Mouse (Mus musculus): Measurements from ENCODE around the gene Mucl3.
A peak's percentile ranks its signal among the peaks of the same experiment; 100 is the strongest.

Mucl3 gene

DNA sequence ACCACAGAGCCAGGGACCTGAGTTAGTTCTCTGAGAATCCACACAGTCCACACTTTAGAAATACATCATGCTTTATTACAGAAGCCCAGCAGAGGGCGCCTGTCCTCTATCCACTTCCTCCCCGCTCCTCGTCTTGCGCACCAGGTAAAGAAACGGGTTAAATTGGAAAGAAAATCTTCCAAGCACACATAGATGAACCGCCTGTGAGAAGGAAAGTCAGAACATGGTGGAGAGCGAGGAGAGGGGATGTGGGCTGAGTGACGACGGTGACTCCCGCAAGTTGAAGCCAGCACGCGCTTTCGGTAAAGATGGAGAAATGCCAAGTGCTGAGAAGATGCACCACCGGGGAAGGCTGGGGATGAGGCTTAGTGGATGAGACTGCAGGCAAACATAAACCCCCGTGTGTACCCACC is 7.8 kb downstream of the Mucl3 start:
- DNase-seq (ENCODE audit: low spot score): peak; percentile 75

DNA sequence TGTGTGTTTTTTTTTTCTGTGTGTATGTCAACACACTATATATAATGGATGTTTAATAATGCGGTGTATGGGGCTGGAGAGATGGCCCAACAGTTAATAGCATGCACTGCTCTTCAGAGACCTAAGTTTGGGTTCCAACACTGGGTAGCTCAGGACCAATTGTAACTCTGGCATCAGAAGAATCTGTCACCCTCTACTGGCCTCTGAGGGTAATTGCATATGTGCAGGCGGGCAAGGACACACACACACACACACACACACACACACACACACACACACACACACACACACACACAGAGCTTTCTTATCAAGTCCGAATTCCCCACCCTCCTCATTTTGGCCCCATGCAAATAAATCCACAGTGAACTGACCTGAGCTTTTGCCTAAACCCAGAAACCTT is 8.3 kb downstream of the Mucl3 start:
- no peak for DNase-seq (ENCODE audit: low spot score)

DNA sequence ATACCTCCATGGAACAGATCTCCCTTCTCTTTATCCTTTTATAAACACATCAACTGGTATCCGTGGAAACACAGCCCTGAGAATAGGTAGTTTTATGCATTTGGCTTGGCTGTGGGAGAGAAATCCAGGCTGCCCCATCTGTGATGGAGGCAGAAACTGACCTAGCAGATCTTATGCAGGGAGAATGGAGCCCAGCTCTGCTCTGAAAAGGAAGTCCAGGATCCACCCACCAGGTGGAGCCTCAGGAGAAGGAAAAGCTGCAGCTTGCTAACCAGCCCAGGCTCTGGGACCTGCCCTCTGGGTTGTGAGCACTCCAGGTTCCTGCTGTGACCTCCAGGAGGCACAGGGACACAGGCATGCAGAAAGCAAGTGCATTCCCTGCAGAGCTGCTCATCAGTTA is 9.5 kb downstream of the Mucl3 start:
- DNase-seq (ENCODE audit: low spot score): peak; percentile 70

DNA sequence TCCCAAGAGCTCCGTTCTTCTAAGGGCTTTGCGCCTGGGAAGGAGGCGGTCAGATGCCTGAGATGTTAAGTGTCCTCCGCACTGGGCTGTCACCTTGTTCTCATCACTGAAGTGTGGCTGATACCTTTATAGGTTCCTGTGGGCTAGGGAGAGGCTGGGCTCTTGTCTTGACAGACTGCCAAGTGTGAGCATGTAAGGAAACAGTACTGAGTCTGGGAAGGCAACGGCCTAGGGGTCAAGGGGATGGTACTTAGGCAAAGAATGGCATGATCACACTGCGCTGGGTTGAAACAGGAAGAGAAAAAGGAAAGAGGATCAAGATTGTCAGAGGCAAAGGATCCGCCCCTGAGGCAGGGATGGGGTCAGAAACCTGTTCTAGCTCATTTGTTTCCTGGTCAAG is 17.0 kb downstream of the Mucl3 start, which contains the start of gene Gm9573:
Gm9573 (minus strand) TSS at position 101 of the 400 bp plus-strand sequence.
- DNase-seq (ENCODE audit: low spot score): no peak

DNA sequence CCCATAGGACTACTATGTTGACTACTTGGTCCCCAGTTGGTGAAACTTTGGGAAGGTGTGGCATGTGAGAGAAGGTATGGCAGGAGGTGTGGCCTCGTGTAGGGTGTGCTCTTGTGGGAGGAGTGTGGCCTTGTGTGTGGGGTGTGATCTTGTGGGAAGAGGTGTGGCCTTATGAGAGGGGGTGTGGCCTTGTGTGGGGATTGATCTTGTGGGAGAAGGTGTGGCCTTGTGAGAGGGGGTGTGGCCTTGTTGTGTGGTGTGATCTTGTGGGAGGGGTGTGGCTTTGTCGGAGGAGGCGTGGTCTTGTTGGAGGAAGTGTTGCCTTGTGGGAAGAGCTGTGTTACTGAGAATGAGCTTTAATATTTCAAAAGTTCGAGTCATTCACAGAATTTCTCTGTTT is 26.4 kb downstream of the Mucl3 start:
- DNase-seq (ENCODE audit: low spot score): no peak

DNA sequence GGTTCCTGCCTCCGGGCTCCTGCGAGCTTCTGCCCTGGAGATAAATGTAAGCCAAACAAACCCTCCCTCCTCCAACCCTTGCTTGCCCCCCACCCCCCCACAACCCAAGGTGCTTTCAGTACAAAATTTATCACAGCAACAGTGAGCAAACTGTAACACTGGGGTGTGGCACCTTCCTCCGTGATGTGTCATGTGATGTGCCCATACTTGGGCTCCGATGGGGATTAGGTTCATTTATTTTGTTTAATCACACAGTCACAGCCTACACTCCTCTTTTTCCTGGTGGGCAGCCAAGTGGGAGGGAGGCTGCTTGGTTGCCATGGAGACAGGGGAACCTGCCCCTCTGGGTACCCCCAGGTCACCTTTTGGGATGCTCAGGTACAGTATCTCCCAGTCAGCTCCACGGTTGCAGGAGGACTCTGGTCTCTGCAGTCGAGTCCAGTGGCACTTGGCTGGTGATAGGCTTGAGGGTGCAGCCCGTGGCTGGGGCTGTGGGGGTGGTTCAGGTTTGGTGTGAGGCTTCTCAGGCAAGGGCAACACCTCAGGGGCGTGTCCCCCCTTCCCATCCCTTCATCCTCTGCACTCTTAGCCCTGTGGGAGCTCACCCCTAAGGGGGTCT is 41.6 kb downstream of the Mucl3 start:
- DNase-seq (ENCODE audit: low spot score): no peak

DNA sequence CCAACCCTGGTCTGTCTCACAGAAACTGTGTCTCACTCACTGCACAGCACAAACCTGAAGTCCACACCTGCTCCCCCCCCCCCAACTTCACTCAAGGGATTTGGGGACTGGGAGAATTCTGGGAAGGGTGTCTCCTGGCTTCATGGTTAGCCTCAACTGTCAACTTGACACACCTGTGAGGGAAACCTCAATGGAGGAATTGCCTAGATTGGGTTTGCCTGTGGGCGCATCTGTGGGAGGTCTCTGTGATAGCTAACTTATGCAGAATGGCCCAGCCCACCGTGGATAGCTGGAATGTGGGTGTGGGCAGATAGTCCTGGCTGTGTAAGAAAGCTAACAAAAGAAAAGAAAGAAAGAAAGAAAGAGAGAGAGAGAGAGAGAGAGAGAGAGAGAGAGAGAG is 42.2 kb downstream of the Mucl3 start, which contains the start of gene Sfta2:
Sfta2 (plus strand) TSS at position 301 of the 400 bp plus-strand sequence.
- no peak for DNase-seq (ENCODE audit: low spot score)

DNA sequence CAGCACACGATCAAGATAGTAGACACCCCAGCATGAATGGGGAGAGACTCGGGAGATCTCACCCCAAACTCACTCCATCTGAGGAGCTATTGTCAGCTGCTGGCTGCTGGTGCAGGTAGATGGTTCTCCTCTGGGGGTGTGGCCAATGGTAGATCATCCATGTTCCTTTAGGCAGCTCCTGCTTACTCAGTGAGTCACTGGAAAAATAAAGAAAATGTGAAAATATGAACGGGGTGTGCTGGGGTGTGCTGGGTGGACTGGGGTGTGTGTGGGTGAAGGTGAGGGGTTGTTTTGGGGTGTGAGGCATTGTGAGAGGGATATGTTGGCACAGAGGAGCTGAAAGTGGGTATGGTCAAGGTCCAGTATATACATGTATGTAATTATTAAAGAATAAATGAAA is 46.1 kb downstream of the Mucl3 start:
- DNase-seq (ENCODE audit: low spot score): no peak

DNA sequence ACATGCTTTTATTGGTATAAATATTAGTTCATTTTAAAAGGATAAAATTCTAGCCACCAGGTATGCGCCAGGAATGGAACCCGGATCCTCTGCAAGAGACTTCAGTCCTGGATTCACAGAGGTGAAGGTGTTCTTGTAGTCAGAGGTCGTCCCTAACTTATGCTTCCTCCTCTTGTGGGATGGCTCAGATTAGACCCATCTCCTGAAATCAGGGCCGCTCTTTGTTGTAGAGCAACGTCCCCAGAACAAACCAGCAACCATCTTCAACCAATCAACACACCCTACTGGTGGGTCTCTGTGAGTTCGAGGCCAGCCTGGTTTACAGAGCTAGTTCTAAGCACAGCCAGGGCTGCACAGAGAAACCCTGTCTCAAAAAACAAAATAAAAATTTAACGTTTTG is 49.0 kb downstream of the Mucl3 start:
- DNase-seq (ENCODE audit: low spot score): no peak

DNA sequence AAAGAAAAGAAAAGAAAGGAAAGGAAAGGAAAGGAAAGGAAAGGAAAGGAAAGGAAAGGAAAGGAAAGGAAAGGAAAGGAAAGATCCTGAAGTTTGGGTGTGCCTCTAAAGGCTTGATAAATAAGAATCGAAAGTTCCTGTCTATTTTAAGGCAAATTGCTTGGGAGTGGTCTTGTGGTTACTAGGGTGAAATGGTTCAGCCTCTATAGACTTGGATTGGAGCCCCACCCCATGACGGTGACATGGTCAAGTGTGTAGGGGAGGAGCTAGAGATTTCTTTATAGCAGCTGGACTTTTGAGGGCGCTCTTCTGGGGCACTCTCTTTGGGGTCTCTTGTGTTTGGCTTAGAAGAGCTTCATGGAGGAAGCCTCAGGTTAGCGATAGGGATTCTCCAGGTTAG is 49.7 kb downstream of the Mucl3 start:
- DNase-seq (ENCODE audit: low spot score): no peak

DNA sequence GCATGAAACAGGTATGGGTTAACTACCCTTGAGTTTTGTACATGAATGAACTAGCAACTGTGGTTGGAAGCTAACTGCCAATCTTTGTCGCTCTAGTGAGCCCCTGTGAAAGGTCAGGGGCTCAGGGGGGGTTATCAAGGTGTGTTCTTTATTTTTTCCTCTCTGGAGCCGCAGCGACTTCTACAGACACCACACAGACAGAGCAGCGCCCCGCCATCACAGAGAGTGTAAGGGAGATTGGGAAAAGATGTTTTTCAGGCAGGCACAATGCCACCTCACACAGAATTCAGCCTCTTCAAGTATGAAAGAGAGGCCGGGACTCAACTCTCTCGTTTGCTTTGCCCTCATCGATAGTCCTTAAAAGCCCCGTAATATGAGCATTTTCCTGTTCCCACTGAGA is 51.4 kb downstream of the Mucl3 start:
- no peak for DNase-seq (ENCODE audit: low spot score)

DNA sequence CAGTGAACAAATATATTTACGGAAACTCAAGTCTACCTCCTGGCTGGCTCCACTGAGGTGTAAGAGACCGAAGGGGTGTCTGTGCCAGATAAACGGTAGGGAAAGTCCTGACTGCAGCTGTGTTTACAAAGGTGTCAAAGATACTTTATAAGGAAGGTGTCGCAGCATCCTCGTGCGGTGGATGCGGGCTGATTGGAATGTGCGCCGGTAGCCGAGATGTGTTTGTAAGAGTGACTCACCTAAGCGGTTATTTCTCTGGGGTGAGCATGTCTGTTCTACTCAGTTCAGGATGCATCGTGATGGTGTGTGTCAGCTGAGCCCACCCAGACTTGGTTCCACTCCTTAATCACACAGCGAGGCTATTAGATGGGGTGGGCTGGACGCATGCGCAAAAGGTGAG is 51.8 kb downstream of the Mucl3 start:
- no peak for DNase-seq (ENCODE audit: low spot score)

DNA sequence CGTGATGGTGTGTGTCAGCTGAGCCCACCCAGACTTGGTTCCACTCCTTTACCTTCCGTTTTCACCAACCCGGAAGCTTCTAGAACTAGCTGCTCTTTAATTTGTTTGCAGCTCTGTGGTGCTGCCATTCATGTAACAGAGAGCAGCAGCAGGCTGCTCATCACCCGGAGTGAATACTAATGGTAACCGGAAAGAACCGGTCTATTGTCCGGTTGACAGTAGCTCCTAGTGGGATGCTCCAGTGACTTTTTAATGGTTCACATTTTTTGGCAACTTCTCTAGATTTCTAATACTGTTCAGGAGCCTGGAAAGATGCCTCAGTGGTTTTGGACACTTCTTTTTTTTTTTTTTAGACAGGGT is 52.3 kb downstream of the Mucl3 start:
- no peak for DNase-seq (ENCODE audit: low spot score)

DNA sequence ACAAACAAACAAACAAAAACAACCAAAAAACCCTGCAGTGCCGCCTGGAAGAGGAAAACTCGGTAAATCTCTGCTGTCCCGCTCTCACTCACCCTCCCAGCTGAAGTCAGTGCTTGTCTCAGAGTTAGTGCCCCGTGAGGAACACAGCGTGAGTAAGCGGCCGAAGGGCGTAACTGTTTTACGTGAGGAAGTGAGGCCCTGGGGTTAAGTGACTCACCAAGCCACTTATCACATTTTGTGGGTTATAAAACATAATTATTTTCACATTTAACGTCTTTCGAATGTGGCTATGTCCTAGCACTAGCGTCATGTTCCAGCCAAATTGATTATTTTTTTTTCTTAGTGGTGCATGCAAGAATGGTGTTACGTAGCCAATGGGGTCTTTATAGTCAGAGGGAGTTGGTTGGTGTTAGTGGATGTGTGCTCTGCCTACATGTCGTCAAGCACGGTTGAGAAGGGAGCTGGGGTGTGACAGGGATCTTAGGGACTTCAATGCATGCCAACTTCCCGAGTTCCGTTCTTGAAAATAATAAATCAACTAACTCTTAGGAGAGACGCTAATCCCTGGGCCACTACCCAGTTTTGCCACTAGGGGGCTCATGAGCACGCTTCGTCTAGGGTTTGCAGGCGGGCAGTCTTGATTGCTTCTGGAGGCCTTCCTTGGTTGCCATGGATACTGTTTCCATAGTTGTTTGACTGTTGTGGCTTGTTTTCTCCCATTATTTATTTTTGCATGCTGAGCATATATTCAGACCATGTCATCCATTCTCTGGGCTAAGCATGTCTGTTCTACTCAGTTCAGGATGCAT is 52.9 kb downstream of the Mucl3 start:
- peak; percentile 74 for DNase-seq (ENCODE audit: low spot score)

DNA sequence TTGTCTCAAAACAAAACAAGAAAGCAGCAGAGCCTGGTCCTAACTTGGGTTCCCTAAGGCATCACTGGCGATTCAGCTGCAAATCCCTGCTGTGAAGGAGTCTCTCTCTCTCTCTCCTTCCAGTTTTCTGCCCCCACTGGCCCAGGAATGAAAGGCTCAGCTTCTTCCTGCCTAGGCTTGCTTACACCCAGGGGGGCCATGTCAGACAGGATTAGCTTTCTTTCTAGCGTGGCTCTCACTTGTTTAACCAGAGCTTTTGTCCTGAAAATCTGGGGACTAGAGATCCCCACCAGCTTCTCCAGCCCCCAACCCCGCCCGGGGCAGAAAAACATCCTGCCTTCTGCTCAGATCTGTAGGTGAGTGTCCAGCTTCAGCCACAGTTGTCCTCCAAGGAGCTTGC is 55.1 kb downstream of the Mucl3 start:
- DNase-seq (ENCODE audit: low spot score): no peak

DNA sequence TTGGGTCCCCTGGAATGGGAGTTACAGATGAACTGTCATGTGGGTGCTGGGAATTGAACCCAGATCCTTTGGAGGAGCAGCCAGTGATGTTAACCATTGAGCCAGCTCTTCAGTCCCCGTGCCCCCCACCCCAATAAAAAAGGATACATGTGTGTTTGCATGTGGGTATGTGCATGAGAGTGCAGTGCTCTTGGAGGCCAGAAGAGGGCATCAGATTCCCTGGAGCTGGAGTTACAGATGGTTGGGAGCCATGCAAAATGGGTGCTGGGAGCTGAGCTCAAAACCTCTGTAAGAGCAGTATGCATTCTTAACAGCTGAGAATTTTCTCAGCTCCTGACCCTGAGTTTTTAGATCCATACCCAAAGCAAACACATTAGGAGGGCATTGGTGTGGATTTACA is 56.2 kb downstream of the Mucl3 start:
- DNase-seq (ENCODE audit: low spot score): no peak
